In genomic region chr10:81491018-81491417, GRCm38 (mm10) we compare ENCODE assay signal across 22 mouse cellular contexts. TPM values are rescaled to one million over a fixed set of nuclear protein-coding genes. Genes with fewer than 3 reads are reported as not detected.
A peak's percentile ranks its signal among the peaks of the same experiment; 100 is the strongest.
DNase-seq lines count a peak whose midpoint lies in the region; ATAC-seq and TF ChIP-seq lines count a peak whose summit lies in the region.
"Had no signal": no experiment of that assay in that cellular context is flagged by ENCODE, and none has a peak within 500 bp of the region (broad histone marks: within the 10 kb centered on the region; RNA-seq: fewer than 3 reads in every experiment).

No protein-coding gene starts in this region.

- no peak for TF ChIP-seq CTCF in intestine, postnatal 0 days (IDR thresholded peaks at IDR 0.05; ENCODE audit: low read depth)

- H3K27ac ChIP-seq in heart, embryonic 12.5 days (ENCODE audit: poor library complexity, severe bottlenecking): no peak overlapping the region
- H3K27ac ChIP-seq in intestine, postnatal 0 days (ENCODE audit: low read depth, low read length): peak overlapping the region; percentile 35
- no peak overlapping the region for H3K27ac ChIP-seq in intestine, embryonic 16.5 days (ENCODE audit: low read length)
- H3K27ac ChIP-seq: embryonic facial prominence, embryonic 10.5 days; embryonic facial prominence, embryonic 12.5 days; forebrain, embryonic 13.5 days; forebrain, embryonic 15.5 days had no signal

- 92% methylated on average over 9 of the region's 9 CpGs for WGBS in heart, embryonic 12.5 days
- WGBS in intestine, postnatal 0 days: 87% methylated on average over 9 of the region's 9 CpGs
- WGBS in intestine, embryonic 16.5 days: 90% methylated on average over 9 of the region's 9 CpGs

- no peaks in the 10 kb centered on the region for H3K27me3 ChIP-seq in heart, embryonic 12.5 days (replicated peaks)
- no peaks in the 10 kb centered on the region for H3K27me3 ChIP-seq in intestine, postnatal 0 days (replicated peaks; ENCODE audit: control insufficient read depth, insufficient read depth, low read length)
- H3K27me3 ChIP-seq in intestine, embryonic 16.5 days (replicated peaks; ENCODE audit: control insufficient read depth, insufficient read depth, low read length): no peaks in the 10 kb centered on the region
- H3K27me3 ChIP-seq: CH12.LX; embryonic facial prominence, embryonic 12.5 days; forebrain, embryonic 13.5 days; forebrain, embryonic 15.5 days; Patski had no signal

- no peak overlapping the region for H3K9ac ChIP-seq in heart, embryonic 12.5 days
- no peak overlapping the region for H3K9ac ChIP-seq in intestine, postnatal 0 days (ENCODE audit: low read depth, low read length)
- no peak overlapping the region for H3K9ac ChIP-seq in intestine, embryonic 16.5 days (ENCODE audit: low read depth, low read length)
- H3K9ac ChIP-seq: embryonic facial prominence, embryonic 12.5 days; forebrain, embryonic 13.5 days; forebrain, embryonic 15.5 days; forebrain, postnatal 0 days had no signal

- H3K4me3 ChIP-seq in heart, embryonic 12.5 days: no peak overlapping the region
- no peak overlapping the region for H3K4me3 ChIP-seq in intestine, postnatal 0 days (ENCODE audit: low read depth, low read length)
- H3K4me3 ChIP-seq in intestine, embryonic 16.5 days (ENCODE audit: low read length): no peak overlapping the region
- H3K4me3 ChIP-seq: embryonic facial prominence, embryonic 10.5 days; embryonic facial prominence, embryonic 12.5 days; forebrain, embryonic 13.5 days; forebrain, embryonic 15.5 days had no signal

- H3K9me3 ChIP-seq in heart, embryonic 12.5 days (replicated peaks): no peaks in the 10 kb centered on the region
- no peaks in the 10 kb centered on the region for H3K9me3 ChIP-seq in intestine, postnatal 0 days (ENCODE audit: control insufficient read depth)
- H3K9me3 ChIP-seq in intestine, embryonic 16.5 days (ENCODE audit: control insufficient read depth, low read length): no peaks in the 10 kb centered on the region
- H3K9me3 ChIP-seq: embryonic facial prominence, embryonic 10.5 days; embryonic facial prominence, embryonic 12.5 days; forebrain, embryonic 13.5 days; forebrain, embryonic 15.5 days; G1E had no signal

- DNase-seq in cerebellum, adult 11-12 months: peak; percentile 46
- no peak for DNase-seq in cerebellum, adult 18-20 months
- DNase-seq in heart, adult 11 months: peak; percentile 90
- DNase-seq: adrenal gland, adult 8-10 months; adrenal gland, postnatal 14 days; adrenal gland, postnatal 36 days; B cell, adult 2 months; cerebellum, adult 9-10 months; cerebellum, postnatal 14 days; forebrain, postnatal 0 days had no signal

- no peak overlapping the region for H3K4me2 ChIP-seq in heart, embryonic 12.5 days
- H3K4me2 ChIP-seq in intestine, postnatal 0 days (replicated peaks; ENCODE audit: low read depth): no peak overlapping the region
- no peak overlapping the region for H3K4me2 ChIP-seq in intestine, embryonic 16.5 days (ENCODE audit: low read depth, low read length)
- H3K4me2 ChIP-seq: embryonic facial prominence, embryonic 12.5 days; forebrain, embryonic 13.5 days; forebrain, embryonic 15.5 days had no signal

- H3K36me3 ChIP-seq in heart, embryonic 12.5 days: peaks cover 80% of the 10 kb centered on the region
- H3K36me3 ChIP-seq in intestine, postnatal 0 days (ENCODE audit: control insufficient read depth, insufficient read depth): peaks cover 78% of the 10 kb centered on the region
- H3K36me3 ChIP-seq in intestine, embryonic 16.5 days (ENCODE audit: control insufficient read depth, insufficient read depth, low read length): peaks cover 37% of the 10 kb centered on the region

- ATAC-seq in heart, embryonic 12.5 days (ENCODE audit: insufficient number of reproducible peaks, low FRiP score): no peak
- no peak for ATAC-seq in intestine, postnatal 0 days
- no peak for ATAC-seq in intestine, embryonic 16.5 days
- ATAC-seq: activated CD4-positive, CD25-positive, alpha-beta regulatory T cell, adult 4 months; CD4-positive, CD25-positive, alpha-beta regulatory T cell, adult 4 months; forebrain, embryonic 13.5 days; forebrain, embryonic 15.5 days; forebrain, postnatal 0 days; Patski had no signal

- peaks cover 33% of the 10 kb centered on the region for H3K4me1 ChIP-seq in heart, embryonic 12.5 days (replicated peaks)
- peaks cover 15% of the 10 kb centered on the region; the same call in 1 of the 2 replicates for H3K4me1 ChIP-seq in intestine, postnatal 0 days (replicated peaks; ENCODE audit: control insufficient read depth, insufficient read depth, low read length)
- peaks cover 16% of the 10 kb centered on the region for H3K4me1 ChIP-seq in intestine, embryonic 16.5 days (ENCODE audit: control insufficient read depth, insufficient read depth, low read length)

RNA-seq across cellular contexts. Expression of gene Ncln, which starts 5.2 kb away (rescaled TPM):
- 54.9 and 60.2 TPM in 2 replicates for polyA plus RNA-seq in heart, embryonic 12.5 days (2016; fragmentation: Nextera tagmentation; extraction: Ambion mirVana)
- 58.6 and 61.1 TPM in 2 replicates for polyA plus RNA-seq in intestine, postnatal 0 days (2015; fragmentation: Nextera tagmentation; extraction: Ambion mirVana)
- 126 and 137 TPM in 2 replicates for polyA plus RNA-seq in intestine, embryonic 16.5 days (2015; fragmentation: Nextera tagmentation; extraction: Ambion mirVana)

RNA-seq across cellular contexts. Expression of gene Celf5, which starts 8.5 kb away (rescaled TPM):
- 0.19 and 0.28 TPM in 2 replicates for polyA plus RNA-seq in heart, embryonic 12.5 days (2016; fragmentation: Nextera tagmentation; extraction: Ambion mirVana)
- polyA plus RNA-seq in intestine, postnatal 0 days (2015; fragmentation: Nextera tagmentation; extraction: Ambion mirVana): 0.76 and 1.0 TPM in 2 replicates
- polyA plus RNA-seq in intestine, embryonic 16.5 days (2015; fragmentation: Nextera tagmentation; extraction: Ambion mirVana): 1.4 and 1.5 TPM in 2 replicates

RNA-seq across cellular contexts. Expression of gene S1pr4, which starts 8.9 kb away (rescaled TPM):
- 0.42 and 0.52 TPM in 2 replicates for polyA plus RNA-seq in heart, embryonic 12.5 days (2016; fragmentation: Nextera tagmentation; extraction: Ambion mirVana)
- polyA plus RNA-seq in intestine, postnatal 0 days (2015; fragmentation: Nextera tagmentation; extraction: Ambion mirVana): 0.50 and 0.74 TPM in 2 replicates
- polyA plus RNA-seq in intestine, embryonic 16.5 days (2015; fragmentation: Nextera tagmentation; extraction: Ambion mirVana): 0.86 and 0.99 TPM in 2 replicates

RNA-seq across cellular contexts. Expression of gene Gna15, which starts 33.0 kb away (rescaled TPM):
- 1.9 and 2.3 TPM in 2 replicates for polyA plus RNA-seq in heart, embryonic 12.5 days (2016; fragmentation: Nextera tagmentation; extraction: Ambion mirVana)
- polyA plus RNA-seq in intestine, postnatal 0 days (2015; fragmentation: Nextera tagmentation; extraction: Ambion mirVana): 0.64 and 0.78 TPM in 2 replicates
- 1.1 and 1.5 TPM in 2 replicates for polyA plus RNA-seq in intestine, embryonic 16.5 days (2015; fragmentation: Nextera tagmentation; extraction: Ambion mirVana)
- polyA plus RNA-seq: Patski had no signal

RNA-seq across cellular contexts. Expression of gene Nfic, which starts 35.6 kb away (rescaled TPM):
- polyA plus RNA-seq in heart, embryonic 12.5 days (2016; fragmentation: Nextera tagmentation; extraction: Ambion mirVana): 39.3 and 40.7 TPM in 2 replicates
- polyA plus RNA-seq in intestine, postnatal 0 days (2015; fragmentation: Nextera tagmentation; extraction: Ambion mirVana): 29.2 and 35.1 TPM in 2 replicates
- polyA plus RNA-seq in intestine, embryonic 16.5 days (2015; fragmentation: Nextera tagmentation; extraction: Ambion mirVana): 49.8 and 55.8 TPM in 2 replicates

Comparison
In these comparisons a context has a peak if more than half of its experiments do, and no peak if none do; other contexts are left out.
1. DNase-seq: peak in cerebellum, adult 11-12 months (single experiment) and heart, adult 11 months (single experiment); none in cerebellum, adult 18-20 months (0 of 2).